Mouse (Mus musculus): ENCODE measurements at regions not wholly inside any gene's neighbourhood (a gene's known extent, or its start where the extent isn't known, plus 50 kb on each side); places are given as distances from the start of the nearest gene placed in this dataset.

DNA sequence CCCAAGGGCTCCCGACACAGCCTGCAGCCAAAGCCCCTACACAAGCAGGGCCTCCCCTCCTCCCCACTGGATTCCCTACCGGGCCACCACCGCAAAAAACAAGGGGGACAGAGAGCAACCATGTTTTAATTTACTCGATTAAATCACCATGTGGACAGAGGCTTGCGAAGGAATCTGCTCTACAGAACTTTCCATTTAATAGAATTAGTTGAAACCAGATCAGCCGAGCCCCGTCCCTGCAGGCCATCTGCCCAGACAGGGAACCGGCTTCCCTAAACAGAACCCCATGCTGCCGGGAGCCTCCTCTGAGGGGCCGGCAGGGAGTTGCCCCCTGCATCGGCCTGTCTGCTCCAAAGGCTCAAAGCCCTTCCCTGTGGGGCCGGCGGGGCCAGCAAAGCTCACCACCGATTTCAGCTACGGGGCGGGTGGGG is 77.5 kb upstream of the Msx1 start:
- DNase-seq (ENCODE audit: low spot score in 2 of 2) = no peak
- intact Hi-C loops (cut with DNase I) = no loop called here

DNA sequence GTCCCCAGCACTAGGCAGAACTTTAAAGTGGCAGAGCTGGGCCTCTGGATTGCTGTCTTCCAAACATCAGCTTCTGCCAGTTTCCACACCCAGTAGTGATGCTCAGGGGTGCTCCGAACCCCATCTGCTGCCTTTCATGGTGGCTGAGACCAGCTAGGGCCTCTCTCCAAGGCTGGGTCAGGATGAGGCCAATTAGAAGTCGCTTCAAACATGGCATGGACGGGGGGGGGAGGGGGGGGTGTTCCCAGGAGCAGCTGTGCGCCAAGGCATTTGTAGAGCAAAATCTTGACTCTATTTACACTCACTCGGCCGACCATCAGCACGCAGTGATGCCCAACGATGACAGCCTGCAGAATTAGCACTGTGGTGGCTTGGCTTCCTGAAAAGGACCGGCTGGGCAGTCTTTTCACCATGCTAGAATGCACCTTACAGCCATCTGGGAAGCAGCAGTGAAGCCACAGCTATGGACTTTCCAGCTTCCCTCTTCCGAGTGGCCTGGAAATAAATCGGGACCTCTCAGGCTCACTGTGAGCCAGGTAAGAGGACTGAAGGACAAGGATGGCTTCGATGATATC is 73.7 kb upstream of the Msx1 start:
- DNase-seq (ENCODE audit: low spot score in 2 of 2) = no peak
- intact Hi-C loops (cut with DNase I) = no loop called here

DNA sequence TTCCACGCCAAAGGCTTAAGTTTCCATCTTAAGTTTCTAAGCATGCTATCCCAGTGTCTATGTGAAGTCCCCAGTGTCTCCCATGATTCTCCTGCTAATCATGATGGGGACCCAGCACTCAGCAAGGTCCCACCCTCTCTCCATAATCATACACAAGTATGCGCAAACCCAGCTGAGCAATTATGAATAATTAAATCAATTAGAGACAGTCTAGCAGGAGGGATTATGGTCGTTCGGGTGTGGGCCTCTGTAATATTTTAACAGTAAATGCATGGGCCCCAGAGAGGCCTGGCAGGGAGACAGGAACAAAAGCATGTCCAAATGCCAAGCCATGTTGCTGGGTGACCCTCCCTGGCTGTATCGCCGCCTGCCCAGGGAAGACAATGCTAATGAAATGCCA is 73.1 kb upstream of the Msx1 start:
- no peak for DNase-seq (ENCODE audit: low spot score in 2 of 2)
- intact Hi-C loops (cut with DNase I) = loop anchor here (2.0 kb wide), 1 partner anchor 45 kb away; no protein-coding TSS in a partner anchor

DNA sequence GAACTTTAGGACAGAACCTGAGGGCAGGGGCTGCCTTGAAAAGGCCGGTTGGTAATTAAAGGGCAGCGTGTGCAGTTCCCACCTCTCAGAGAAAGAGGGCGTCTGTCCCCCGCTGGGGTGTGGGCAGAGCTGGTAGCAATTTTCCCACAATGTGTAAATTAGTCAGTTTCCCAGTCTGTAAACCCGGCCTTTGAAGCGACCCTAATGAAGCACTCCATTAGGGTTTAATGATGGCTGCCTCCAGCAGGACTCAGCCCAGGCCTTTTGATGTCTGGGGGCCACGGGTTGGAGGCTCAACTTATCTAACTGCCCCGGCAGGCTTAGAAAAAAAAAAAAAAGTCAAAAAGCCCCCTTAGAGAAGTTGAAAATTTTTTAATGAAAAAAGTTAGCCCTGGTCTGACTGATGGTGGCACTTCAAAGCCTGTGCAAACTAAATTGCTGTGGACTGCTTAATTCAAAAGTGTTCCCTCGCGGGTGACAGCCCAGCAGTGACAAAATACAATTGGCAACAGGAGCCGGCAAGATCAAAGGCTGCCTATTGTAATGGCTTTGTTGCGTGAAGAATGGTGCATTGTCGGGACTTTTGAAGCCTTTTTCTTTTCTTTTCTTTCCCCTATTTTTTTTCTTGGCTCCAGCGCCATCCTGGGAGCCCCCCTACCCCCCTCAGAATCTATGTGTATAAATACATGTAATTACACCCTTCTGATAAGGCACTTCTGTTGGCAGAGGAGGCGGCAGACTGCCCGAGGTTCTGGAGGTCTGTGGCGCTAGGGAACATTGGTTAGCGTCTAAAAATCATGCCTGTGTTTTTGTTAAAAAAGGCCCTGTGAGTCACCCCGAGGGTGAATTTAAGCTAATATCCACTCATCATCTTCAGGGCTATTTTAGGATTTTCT is 71.3 kb upstream of the Msx1 start:
- intact Hi-C loops (cut with DNase I) = loop anchor here (2.0 kb wide), 1 partner anchor 47 kb away; no protein-coding TSS in a partner anchor
- peak; percentile 17 to 30 for DNase-seq (ENCODE audit: low spot score in 2 of 2)

DNA sequence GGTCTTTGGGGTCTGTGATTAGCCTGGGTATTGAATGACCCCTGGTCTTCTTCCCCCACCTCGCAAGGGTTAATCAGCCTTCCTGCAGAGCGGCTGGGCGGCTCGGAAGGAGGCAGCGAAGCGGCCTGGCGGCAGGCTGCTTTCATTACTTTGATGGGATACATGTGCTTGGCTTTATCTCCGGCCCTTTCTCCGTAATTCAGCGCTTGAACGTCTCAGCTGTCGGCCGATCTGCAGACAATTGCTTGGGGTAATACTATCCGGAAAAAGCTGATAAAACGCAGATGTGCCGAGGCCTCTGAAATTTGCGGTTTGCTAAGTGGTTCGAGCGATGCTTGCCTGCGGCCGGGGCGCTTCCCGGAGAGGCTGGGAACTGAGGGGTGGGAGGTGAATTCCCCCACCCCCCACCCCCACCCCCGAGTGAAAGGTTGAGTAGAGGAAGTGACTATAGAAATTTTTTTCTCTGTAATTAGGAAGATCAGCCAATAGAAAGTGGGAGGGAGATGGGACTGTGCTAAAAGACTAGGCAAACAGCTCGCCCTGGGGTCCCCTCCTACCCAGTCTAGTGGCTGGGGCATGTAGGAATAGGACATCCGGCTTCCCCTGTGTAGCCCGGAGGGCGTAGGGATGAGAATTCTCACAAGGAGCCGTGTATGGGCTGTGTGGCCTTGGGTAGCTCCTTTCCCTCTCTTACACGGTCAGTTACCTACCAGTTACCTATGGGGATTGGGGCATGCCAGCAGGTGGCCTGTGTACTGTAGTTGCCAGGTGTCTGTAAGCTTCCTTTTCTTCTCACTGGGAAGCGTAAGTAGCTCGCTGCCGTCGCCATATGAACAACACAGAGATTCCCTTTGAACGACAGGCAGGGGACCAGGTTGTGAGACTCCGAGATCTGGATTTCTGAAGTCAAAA is 69.5 kb upstream of the Msx1 start:
- no peak for DNase-seq (ENCODE audit: low spot score in 2 of 2)

DNA sequence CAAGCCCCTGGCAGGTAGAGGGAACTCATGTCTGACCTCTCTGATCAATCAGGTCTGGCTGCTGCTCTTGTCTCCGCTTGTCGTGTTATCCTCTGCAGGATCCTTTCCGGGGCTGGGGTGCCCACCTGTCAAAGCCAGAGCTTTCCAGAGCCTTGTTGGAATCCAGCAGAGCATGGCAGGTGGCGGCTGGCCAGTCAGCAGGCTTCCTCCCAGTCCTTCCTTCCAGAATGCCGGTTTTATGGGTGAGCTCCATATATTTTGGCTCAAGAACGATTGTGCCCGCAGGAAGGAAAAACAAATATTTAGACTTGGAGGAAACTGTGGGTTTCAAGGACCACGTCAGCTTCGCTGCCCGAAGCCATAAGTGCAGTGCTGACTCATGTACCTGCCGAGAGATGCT is 66.3 kb upstream of the Msx1 start:
- intact Hi-C loops (cut with DNase I) = no loop called here
- DNase-seq (ENCODE audit: low spot score in 2 of 2) = no peak

More for the DNA sequence above, 69.5 kb upstream of the Msx1 start:
- intact Hi-C loops (cut with DNase I) = no loop called here

DNA sequence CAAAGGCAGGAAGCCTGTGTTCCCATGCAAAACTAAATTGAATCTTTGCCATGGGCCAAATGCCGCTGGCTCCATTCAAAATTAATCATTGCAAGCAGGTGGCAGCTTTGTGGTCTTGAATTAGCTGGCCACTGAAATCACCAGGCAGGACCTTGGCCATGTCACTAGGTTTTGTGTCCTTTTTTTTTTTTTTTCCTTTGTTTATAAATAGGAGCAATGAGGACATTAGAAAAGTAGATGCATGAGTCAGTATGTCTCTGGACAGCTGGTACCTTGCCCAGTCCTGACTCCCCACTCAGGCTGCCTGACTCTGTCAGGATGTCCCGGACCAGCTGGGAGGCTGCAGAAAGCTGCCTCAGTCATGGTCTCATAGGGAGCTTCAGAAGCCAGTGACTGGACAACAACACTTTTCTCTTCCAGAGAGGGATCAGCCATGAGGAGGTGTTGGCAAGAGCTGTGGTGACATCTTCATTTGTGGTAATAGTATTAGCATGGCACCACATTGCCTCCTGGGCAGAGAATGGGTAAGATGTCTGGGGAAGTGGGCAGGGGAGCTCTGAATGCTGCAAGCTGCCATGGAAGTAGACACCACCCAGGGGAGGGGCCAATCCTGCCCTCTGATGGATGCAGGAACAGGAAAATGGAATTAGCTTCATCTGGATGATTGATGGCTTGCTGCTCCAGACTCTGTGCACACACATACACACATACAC is 55.4 kb upstream of the Msx1 start:
- intact Hi-C loops (cut with DNase I) = no loop called here
- DNase-seq (ENCODE audit: low spot score in 2 of 2) = no peak

DNA sequence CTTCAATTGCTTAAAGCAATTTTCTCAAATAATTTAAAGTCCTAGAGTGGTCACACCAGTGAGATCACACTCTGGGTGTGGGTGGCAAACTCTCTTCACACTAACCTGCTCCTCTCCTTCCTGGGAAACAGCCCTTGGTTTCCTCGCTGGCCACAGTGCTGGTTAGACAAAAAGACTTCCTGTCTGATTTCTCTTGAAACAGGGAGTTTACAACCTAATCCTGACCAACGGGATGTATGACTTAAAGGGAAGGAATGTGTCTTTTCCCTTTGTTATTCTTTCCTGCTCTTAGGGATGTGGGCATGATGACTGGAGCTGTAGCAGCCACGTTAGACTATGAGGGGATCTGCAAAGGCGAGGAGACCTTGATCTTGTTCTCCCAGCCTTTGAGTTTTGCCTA is 51.9 kb upstream of the Msx1 start:
- intact Hi-C loops (cut with DNase I) = no loop called here

DNA sequence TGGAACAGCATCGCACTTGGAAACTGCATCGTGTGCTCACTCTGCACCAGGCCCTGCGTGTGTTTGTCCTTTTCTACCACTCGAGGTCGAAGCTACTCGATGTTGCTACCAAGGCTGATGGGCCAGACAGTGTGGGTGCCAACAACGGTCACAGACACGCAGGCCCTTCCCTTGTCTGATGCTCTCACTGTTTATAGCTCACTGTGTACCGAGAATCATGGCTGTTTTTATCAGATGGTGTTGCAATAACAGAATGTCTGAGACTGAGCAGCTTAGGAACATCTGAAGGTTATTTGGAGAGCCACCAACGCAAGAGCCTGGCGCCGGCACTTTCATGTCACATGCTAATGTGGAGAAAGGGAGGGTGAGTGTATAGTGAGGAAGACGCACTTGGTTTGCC is 51.1 kb upstream of the Msx1 start:
- peak in 1 of 2 experiments; percentile 43 for DNase-seq (ENCODE audit: low spot score in 2 of 2)
- intact Hi-C loops (cut with DNase I) = no loop called here

More for the DNA sequence above, 51.9 kb upstream of the Msx1 start:
- no peak for DNase-seq (ENCODE audit: low spot score in 2 of 2)

DNA sequence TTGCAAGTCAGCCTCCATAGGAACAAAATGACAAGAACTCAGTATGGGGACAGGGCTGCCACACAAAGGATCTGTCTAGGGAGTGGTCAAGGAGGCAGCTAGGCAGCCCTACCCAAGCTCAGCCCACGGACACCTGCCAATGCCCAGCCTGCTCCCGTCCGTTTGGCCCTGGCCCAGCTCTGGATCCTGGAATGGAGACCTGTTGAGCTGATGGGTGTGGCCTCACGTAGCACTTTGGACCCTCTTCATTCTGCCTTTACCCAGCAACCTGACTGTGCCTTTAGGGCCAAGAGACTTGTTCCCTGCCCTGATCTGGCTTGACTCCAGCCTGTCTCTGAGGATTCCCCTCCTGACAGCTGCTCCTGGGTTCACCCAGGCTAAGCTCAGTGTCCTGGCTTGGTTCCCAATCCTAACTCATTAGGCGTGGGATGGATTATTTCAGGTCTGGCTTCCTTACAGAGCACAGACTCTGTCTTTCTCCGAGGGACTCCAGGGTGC is 50.5 kb upstream of the Msx1 start:
- DNase-seq (ENCODE audit: low spot score in 2 of 2) = no peak
- intact Hi-C loops (cut with DNase I) = no loop called here
